In the genomic region with DNA sequence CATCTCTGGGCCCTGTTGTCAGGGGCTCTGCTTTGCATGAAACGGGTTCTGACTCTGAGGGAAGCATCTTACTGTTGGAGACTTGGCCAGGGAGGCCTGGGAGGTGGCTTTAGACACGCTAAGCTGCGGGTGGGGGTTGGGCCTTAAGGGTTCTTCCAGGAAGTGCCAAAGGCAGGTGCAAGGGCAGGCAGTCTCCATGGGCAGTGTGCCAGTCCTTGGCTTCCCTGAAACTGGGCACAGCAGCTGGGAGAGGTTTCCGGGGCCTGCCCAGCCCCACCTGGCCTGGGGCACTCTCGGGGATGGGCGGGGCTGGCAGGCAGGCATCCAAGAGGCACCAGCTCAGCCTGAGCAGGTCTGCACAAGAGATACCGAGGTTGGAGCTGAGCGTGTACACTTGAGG, we compare ENCODE assay signal across 9 mouse cellular contexts. TPM values are rescaled to one million over a fixed set of nuclear protein-coding genes. Genes with fewer than 3 reads are reported as not detected.
DNase-seq lines count a peak whose midpoint lies in the region; ATAC-seq and TF ChIP-seq lines count a peak whose summit lies in the region.
"Had no signal": no experiment of that assay in that cellular context is flagged by ENCODE, and none has a peak within 500 bp of the region (broad histone marks: within the 10 kb centered on the region; RNA-seq: fewer than 3 reads in every experiment).

No protein-coding gene starts in this region.

- H3K27me3 ChIP-seq in midbrain, embryonic 11.5 days (ENCODE audit: control insufficient read depth, insufficient read depth, low read length) = peaks cover 65% of the 10 kb centered on the region
- peaks cover 28% of the 10 kb centered on the region for H3K27me3 ChIP-seq in midbrain, embryonic 16.5 days (ENCODE audit: control insufficient read depth, insufficient read depth, low read depth, low read length)
- peaks cover 23% of the 10 kb centered on the region for H3K27me3 ChIP-seq in embryonic facial prominence, embryonic 11.5 days (ENCODE audit: control insufficient read depth, insufficient read depth, low read length)
- H3K27me3 ChIP-seq in hindbrain, embryonic 14.5 days (ENCODE audit: control insufficient read depth, insufficient read depth, low read length) = peaks cover 48% of the 10 kb centered on the region

- H3K9me3 ChIP-seq in midbrain, embryonic 11.5 days (ENCODE audit: control insufficient read depth, low read length) = no peaks in the 10 kb centered on the region
- H3K9me3 ChIP-seq in midbrain, embryonic 16.5 days (replicated peaks; ENCODE audit: control insufficient read depth, low read length, poor library complexity, severe bottlenecking) = no peaks in the 10 kb centered on the region
- no peaks in the 10 kb centered on the region for H3K9me3 ChIP-seq in embryonic facial prominence, embryonic 11.5 days (replicated peaks; ENCODE audit: control insufficient read depth, low read length)
- no peaks in the 10 kb centered on the region for H3K9me3 ChIP-seq in hindbrain, embryonic 14.5 days (ENCODE audit: control insufficient read depth, low read length)
- H3K9me3 ChIP-seq: liver, embryonic 13.5 days had no signal

- no peak overlapping the region for H3K27ac ChIP-seq in midbrain, embryonic 11.5 days (ENCODE audit: low read depth, low read length)
- no peak overlapping the region for H3K27ac ChIP-seq in midbrain, embryonic 16.5 days (ENCODE audit: low read length)
- no peak overlapping the region for H3K27ac ChIP-seq in embryonic facial prominence, embryonic 11.5 days (replicated peaks; ENCODE audit: low read depth, low read length)
- H3K27ac ChIP-seq in hindbrain, embryonic 14.5 days = peak overlapping the region; percentile 38; the same call in 1 of the 2 replicates
- H3K27ac ChIP-seq: liver, embryonic 13.5 days had no signal

- no peaks in the 10 kb centered on the region for H3K36me3 ChIP-seq in midbrain, embryonic 11.5 days (ENCODE audit: control insufficient read depth, insufficient read depth, low read length)
- H3K36me3 ChIP-seq in midbrain, embryonic 16.5 days (ENCODE audit: control insufficient read depth, insufficient read depth, low read length) = no peaks in the 10 kb centered on the region
- no peaks in the 10 kb centered on the region for H3K36me3 ChIP-seq in embryonic facial prominence, embryonic 11.5 days (replicated peaks; ENCODE audit: control insufficient read depth, insufficient read depth, low read depth, low read length)
- H3K36me3 ChIP-seq in hindbrain, embryonic 14.5 days (replicated peaks; ENCODE audit: control insufficient read depth, insufficient read depth) = no peaks in the 10 kb centered on the region
- H3K36me3 ChIP-seq: liver, embryonic 13.5 days had no signal

- DNase-seq in midbrain, embryonic 11.5 days (ENCODE audit: low spot score, missing footprints) = peak; percentile 78
- DNase-seq in embryonic facial prominence, embryonic 11.5 days (ENCODE audit: low spot score) = no peak
- DNase-seq in hindbrain, embryonic 14.5 days (ENCODE audit: low spot score) = no peak
- peak; percentile 84 for DNase-seq in lung, adult 2 months
- no peak for DNase-seq in left cerebral cortex, postnatal 25 days (ENCODE audit: low spot score in 2 of 2)
- DNase-seq in left cerebral cortex, postnatal 14 days (ENCODE audit: low spot score in 2 of 2) = no peak
- DNase-seq in frontal cortex, postnatal 36 days (ENCODE audit: low spot score in 2 of 2) = no peak
- DNase-seq: liver, embryonic 13.5 days had no signal

- no peak for TF ChIP-seq POLR2A in lung, adult 2 months (IDR thresholded peaks at IDR 0.05; ENCODE audit: borderline replicate concordance, extremely low read depth, low read depth, low read length)

- no peak for TF ChIP-seq CTCF in lung, adult 2 months (IDR thresholded peaks at IDR 0.05; ENCODE audit: insufficient read depth, low read length)

- 37% methylated on average over 8 of the region's 8 CpGs for WGBS in midbrain, embryonic 11.5 days
- WGBS in midbrain, embryonic 16.5 days = 34% methylated on average over 8 of the region's 8 CpGs
- 26% methylated on average over 8 of the region's 8 CpGs for WGBS in embryonic facial prominence, embryonic 11.5 days
- 28% methylated on average over 8 of the region's 8 CpGs for WGBS in hindbrain, embryonic 14.5 days
- WGBS in lung, adult 2 months = 22% methylated on average over 8 of the region's 8 CpGs

- no peak overlapping the region for H3K9ac ChIP-seq in midbrain, embryonic 11.5 days (ENCODE audit: low read length)
- H3K9ac ChIP-seq in midbrain, embryonic 16.5 days (ENCODE audit: low read depth, low read length) = no peak overlapping the region
- H3K9ac ChIP-seq in embryonic facial prominence, embryonic 11.5 days (replicated peaks; ENCODE audit: low read length) = no peak overlapping the region; the same call in 1 of the 2 replicates
- no peak overlapping the region for H3K9ac ChIP-seq in hindbrain, embryonic 14.5 days
- H3K9ac ChIP-seq: liver, embryonic 13.5 days had no signal

- intact Hi-C loops in left cerebral cortex, postnatal 25 days (cut with DNase I) = no loop called here
- intact Hi-C loops in left cerebral cortex, postnatal 14 days (cut with DNase I) = no loop called here

- no peak overlapping the region for H3K4me3 ChIP-seq in midbrain, embryonic 11.5 days (ENCODE audit: low read depth, low read length)
- no peak overlapping the region for H3K4me3 ChIP-seq in midbrain, embryonic 16.5 days (ENCODE audit: low read depth, low read length)
- H3K4me3 ChIP-seq in embryonic facial prominence, embryonic 11.5 days (ENCODE audit: low read depth, low read length) = no peak overlapping the region
- H3K4me3 ChIP-seq in hindbrain, embryonic 14.5 days (replicated peaks; ENCODE audit: low read length) = no peak overlapping the region
- no peak overlapping the region for H3K4me3 ChIP-seq in lung, adult 2 months (replicated peaks; ENCODE audit: extremely low read depth, low read depth, low read length)
- H3K4me3 ChIP-seq: liver, embryonic 13.5 days had no signal

- H3K4me2 ChIP-seq in midbrain, embryonic 11.5 days = no peak overlapping the region
- H3K4me2 ChIP-seq in midbrain, embryonic 16.5 days (ENCODE audit: low read length) = no peak overlapping the region
- 0 out of 2 replicates have a peak overlapping the region, but pooled peaks have one; percentile 7 for H3K4me2 ChIP-seq in embryonic facial prominence, embryonic 11.5 days (ENCODE audit: low read depth, low read length)
- no peak overlapping the region for H3K4me2 ChIP-seq in hindbrain, embryonic 14.5 days (replicated peaks)
- H3K4me2 ChIP-seq: liver, embryonic 13.5 days had no signal

- peaks cover 29% of the 10 kb centered on the region for H3K4me1 ChIP-seq in midbrain, embryonic 11.5 days (ENCODE audit: control insufficient read depth, insufficient read depth, low read length)
- H3K4me1 ChIP-seq in midbrain, embryonic 16.5 days (ENCODE audit: control insufficient read depth, insufficient read depth, low read length) = peaks cover 20% of the 10 kb centered on the region; the same call in 1 of the 2 replicates
- H3K4me1 ChIP-seq in embryonic facial prominence, embryonic 11.5 days (ENCODE audit: control insufficient read depth, insufficient read depth, low read length) = peaks cover 34% of the 10 kb centered on the region
- peaks cover 60% of the 10 kb centered on the region for H3K4me1 ChIP-seq in hindbrain, embryonic 14.5 days (replicated peaks; ENCODE audit: control insufficient read depth, insufficient read depth, low read length)
- peaks cover 57% of the 10 kb centered on the region for H3K4me1 ChIP-seq in lung, adult 2 months (ENCODE audit: control insufficient read depth, insufficient read depth, low read length)

- ATAC-seq in midbrain, embryonic 11.5 days (ENCODE audit: low FRiP score) = no peak
- ATAC-seq in midbrain, embryonic 16.5 days = no peak
- no peak for ATAC-seq in embryonic facial prominence, embryonic 11.5 days (replicated peaks; ENCODE audit: insufficient number of reproducible peaks, low FRiP score, low TSS enrichment, low read depth)
- no peak for ATAC-seq in hindbrain, embryonic 14.5 days (ENCODE audit: low FRiP score)

RNA-seq across cellular contexts. Expression of a gene that starts 7.8 kb away (rescaled TPM):
- polyA plus RNA-seq in midbrain, embryonic 11.5 days (2014; fragmentation: Nextera tagmentation; extraction: Ambion mirVana) = 10.1 and 11.3 TPM in 2 replicates
- 6.4 and 7.1 TPM in 2 replicates for polyA plus RNA-seq in midbrain, embryonic 16.5 days (2015; fragmentation: Nextera tagmentation; extraction: Ambion mirVana)
- polyA plus RNA-seq in embryonic facial prominence, embryonic 11.5 days (2014; fragmentation: Nextera tagmentation; extraction: Ambion mirVana) = 9.9 and 11.6 TPM in 2 replicates
- polyA plus RNA-seq in hindbrain, embryonic 14.5 days (2014; fragmentation: Nextera tagmentation; extraction: Ambion mirVana) = 6.2 and 8.0 TPM in 2 replicates
- 103 and 120 TPM in 2 replicates for polyA plus RNA-seq in lung, adult 2 months (2012; rRNA removed)
- total RNA-seq in left cerebral cortex, postnatal 25 days (2021) = 10 to 100 TPM; 16.4 to 19.0 TPM
- total RNA-seq in left cerebral cortex, postnatal 14 days (2021) = 10 to 100 TPM; 11.9 to 12.5 TPM

RNA-seq across cellular contexts. Expression of a gene that starts 19.6 kb away (rescaled TPM):
- 19.4 and 19.7 TPM in 2 replicates for polyA plus RNA-seq in midbrain, embryonic 11.5 days (2014; fragmentation: Nextera tagmentation; extraction: Ambion mirVana)
- 40.4 and 45.5 TPM in 2 replicates for polyA plus RNA-seq in midbrain, embryonic 16.5 days (2015; fragmentation: Nextera tagmentation; extraction: Ambion mirVana)
- polyA plus RNA-seq in embryonic facial prominence, embryonic 11.5 days (2014; fragmentation: Nextera tagmentation; extraction: Ambion mirVana) = 18.4 and 19.4 TPM in 2 replicates
- 12.9 and 13.8 TPM in 2 replicates for polyA plus RNA-seq in hindbrain, embryonic 14.5 days (2014; fragmentation: Nextera tagmentation; extraction: Ambion mirVana)
- 9.4 and 11.3 TPM in 2 replicates for polyA plus RNA-seq in lung, adult 2 months (2012; rRNA removed)
- 10 to 100 TPM; 15.1 to 18.9 TPM for total RNA-seq in left cerebral cortex, postnatal 25 days (2021)
- total RNA-seq in left cerebral cortex, postnatal 14 days (2021) = 10 to 100 TPM; 19.7 to 20.1 TPM

RNA-seq across cellular contexts. Expression of a gene that starts 36.9 kb away (rescaled TPM):
- 321 and 347 TPM in 2 replicates for polyA plus RNA-seq in midbrain, embryonic 11.5 days (2014; fragmentation: Nextera tagmentation; extraction: Ambion mirVana)
- 297 and 316 TPM in 2 replicates for polyA plus RNA-seq in midbrain, embryonic 16.5 days (2015; fragmentation: Nextera tagmentation; extraction: Ambion mirVana)
- polyA plus RNA-seq in embryonic facial prominence, embryonic 11.5 days (2014; fragmentation: Nextera tagmentation; extraction: Ambion mirVana) = 266 and 347 TPM in 2 replicates
- 311 and 351 TPM in 2 replicates for polyA plus RNA-seq in hindbrain, embryonic 14.5 days (2014; fragmentation: Nextera tagmentation; extraction: Ambion mirVana)
- 157 and 196 TPM in 2 replicates for polyA plus RNA-seq in lung, adult 2 months (2012; rRNA removed)
- total RNA-seq in left cerebral cortex, postnatal 25 days (2021) = 100 to 1,000 TPM; 139 TPM
- 100 to 1,000 TPM; 145 to 157 TPM for total RNA-seq in left cerebral cortex, postnatal 14 days (2021)

Comparison
In these comparisons a context has a peak if more than half of its experiments do, and no peak if none do; other contexts are left out.
1. DNase-seq: peak in midbrain, embryonic 11.5 days (single experiment) and lung, adult 2 months (single experiment); none in embryonic facial prominence, embryonic 11.5 days (single experiment), hindbrain, embryonic 14.5 days (single experiment), left cerebral cortex, postnatal 25 days (0 of 2), left cerebral cortex, postnatal 14 days (0 of 2) and frontal cortex, postnatal 36 days (0 of 2).